Mouse (Mus musculus) C2C12 (cell line): ENCODE results near the gene Mphosph9. TPM values are rescaled to one million over a fixed set of nuclear protein-coding genes. Genes with fewer than 3 reads are reported as not detected.

Experiments used
- H3K27me3 ChIP-seq: one replicate; pipeline ENCODE4 v1.6.1; 2011; ENCODE audit not compliant: control insufficient read depth, insufficient read depth, insufficient read length
- H3K36me3 ChIP-seq: one replicate; pipeline ENCODE4 v1.6.1; 2011; ENCODE audit not compliant: control insufficient read depth, insufficient read depth
- H3K4me3 ChIP-seq: one replicate; pipeline ENCODE4 v1.5.1; 2011; ENCODE audit warnings: mild to moderate bottlenecking, control low read depth; ENCODE audit not compliant: poor library complexity, insufficient read depth, severe bottlenecking
- H3K79me2 ChIP-seq: one replicate; pipeline ENCODE4 v1.6.1; 2011; ENCODE audit not compliant: control insufficient read depth, insufficient read depth
- H3K79me3 ChIP-seq: one replicate; pipeline ENCODE4 v1.6.1; 2011; ENCODE audit warnings: low read depth, control low read depth
- H3ac ChIP-seq: one replicate; pipeline ENCODE3; 2011; ENCODE audit warnings: low read depth; ENCODE audit not compliant: control insufficient read depth, insufficient read length
- CEBPB ChIP-seq: IDR thresholded peaks from one replicate; pipeline ENCODE4 v1.6.1; 2011; ENCODE audit warnings: low read depth, mild to moderate bottlenecking, control low read depth, moderate library complexity
- CTCF ChIP-seq: IDR thresholded peaks from one replicate; pipeline ENCODE4 v1.5.1; 2011; ENCODE audit not compliant: control insufficient read depth, insufficient read depth, insufficient read length
- FOSL1 ChIP-seq: IDR thresholded peaks from one replicate; pipeline ENCODE4 v1.8.0; 2011; ENCODE audit warnings: mild to moderate bottlenecking, low read length; ENCODE audit not compliant: poor library complexity, insufficient read depth, severe bottlenecking
- MAX ChIP-seq: IDR thresholded peaks from one replicate; pipeline ENCODE4 v1.6.1; 2011; ENCODE audit warnings: mild to moderate bottlenecking, control low read depth
- MYOD1 ChIP-seq: IDR thresholded peaks from one replicate; pipeline ENCODE4 v1.6.1; 2011; ENCODE audit warnings: low read depth; ENCODE audit not compliant: control insufficient read depth, insufficient read length
- MYOG ChIP-seq: IDR thresholded peaks from one replicate; pipeline ENCODE4 v1.6.1; 2011; ENCODE audit not compliant: control insufficient read depth, insufficient read length; ENCODE audit errors: extremely low read depth
- USF1 ChIP-seq: IDR thresholded peaks from one replicate; pipeline ENCODE4 v1.6.1; 2011; ENCODE audit warnings: low read depth, mild to moderate bottlenecking, control low read depth, moderate library complexity
- polyA plus RNA-seq: library from polyadenylated mRNA; unstranded; fragments of >200 nt; fragmentation: generic; extraction: Trizol; gene quantifications from one replicate; pipeline ENCODE4 v1.2.1, GENCODE M21; 2012; ENCODE audit warnings: missing spikeins

Gene Mphosph9
- polyA plus RNA-seq, 1 experiment: 3.1 TPM

- no peaks in the 10 kb centered on the region for H3K79me2 ChIP-seq
- H3K79me3 ChIP-seq: no peaks in the 10 kb centered on the region
- TF ChIP-seq FOSL1 (no peak), MYOD1 (no peak), USF1 (no peak), MAX (no peak), CTCF (no peak), MYOG (no peak), CEBPB (no peak)
- H3K36me3 ChIP-seq: peaks cover 4% of the 10 kb centered on the region
- peak overlapping the region; percentile 36 for H3K4me3 ChIP-seq
- peak overlapping the region; percentile 81 for H3ac ChIP-seq
- H3K27me3 ChIP-seq: no peaks in the 10 kb centered on the region
Measured at GRCm38 (mm10) chr5:124248845-124249613, 78.7 kb downstream of the Mphosph9 start.

GRCm38 (mm10) chr5:124247986-124248626, 79.7 kb downstream of the Mphosph9 start:
- H3ac ChIP-seq: no peak overlapping the region
- H3K79me3 ChIP-seq: no peaks in the 10 kb centered on the region
- H3K36me3 ChIP-seq: peaks cover 4% of the 10 kb centered on the region
- no peaks in the 10 kb centered on the region for H3K79me2 ChIP-seq
- TF ChIP-seq MYOD1: no peak
- no peak for TF ChIP-seq USF1
- TF ChIP-seq MYOG: no peak
- no peak for TF ChIP-seq FOSL1
- TF ChIP-seq CTCF: no peak
- no peak for TF ChIP-seq CEBPB
- TF ChIP-seq MAX: no peak
- no peak overlapping the region for H3K4me3 ChIP-seq
- no peaks in the 10 kb centered on the region for H3K27me3 ChIP-seq

GRCm38 (mm10) chr5:124247296-124247695, 80.5 kb downstream of the Mphosph9 start:
- Histone ChIP-seq H3K79me2 (no peaks in the 10 kb centered on the region), H3K36me3 (peaks cover 4% of the 10 kb centered on the region), H3K27me3 (no peaks in the 10 kb centered on the region), H3K79me3 (no peaks in the 10 kb centered on the region), H3K4me3 (no peak overlapping the region), H3ac (no peak overlapping the region)
- TF ChIP-seq MYOG: no peak
- TF ChIP-seq MAX: no peak
- TF ChIP-seq CEBPB: no peak
- TF ChIP-seq CTCF: no peak

GRCm38 (mm10) chr5:124244885-124245284, 82.9 kb downstream of the Mphosph9 start:
- no peaks in the 10 kb centered on the region for H3K27me3 ChIP-seq
- H3K79me3 ChIP-seq: no peaks in the 10 kb centered on the region
- TF ChIP-seq USF1: no peak
- no peak for TF ChIP-seq MYOD1
- TF ChIP-seq CTCF: no peak
- no peak for TF ChIP-seq CEBPB
- TF ChIP-seq MYOG: no peak
- no peak for TF ChIP-seq MAX
- no peak for TF ChIP-seq FOSL1
- peaks cover 4% of the 10 kb centered on the region for H3K36me3 ChIP-seq
- H3K4me3 ChIP-seq: no peak overlapping the region
- H3K79me2 ChIP-seq: no peaks in the 10 kb centered on the region
- no peak overlapping the region for H3ac ChIP-seq

GRCm38 (mm10) chr5:124244449-124244848, 83.3 kb downstream of the Mphosph9 start:
- Histone ChIP-seq H3K4me3 (no peak overlapping the region), H3K79me2 (no peaks in the 10 kb centered on the region), H3K36me3 (peaks cover 4% of the 10 kb centered on the region), H3K79me3 (no peaks in the 10 kb centered on the region), H3ac (no peak overlapping the region), H3K27me3 (no peaks in the 10 kb centered on the region)
- TF ChIP-seq CTCF (no peak), FOSL1 (no peak), MYOG (no peak), MAX (no peak), CEBPB (no peak), USF1 (no peak), MYOD1 (no peak)
